Mouse (Mus musculus) brain, embryonic 14.5 days (tissue): ENCODE measurements around the gene Slc11a1.

Experiments
- CTCF ChIP-seq: fragments of 200-500 bp; IDR thresholded peaks from 2 replicates; pipeline ENCODE4 v1.5.1; 2012; ENCODE audit warnings: inconsistent platforms, mild to moderate bottlenecking, moderate library complexity, borderline replicate concordance; ENCODE audit not compliant: insufficient read depth, insufficient read length; ENCODE audit errors: extremely low read depth
- POLR2A ChIP-seq: fragments of 200-500 bp; IDR thresholded peaks from 2 replicates; pipeline ENCODE4 v1.6.1; 2012; ENCODE audit warnings: mild to moderate bottlenecking, inconsistent platforms, borderline replicate concordance; ENCODE audit not compliant: poor library complexity, insufficient read depth, insufficient read length, severe bottlenecking; ENCODE audit errors: extremely low read depth

GRCm38 (mm10) chr1:74389831-74390286, 14.9 kb downstream of the Slc11a1 start:
- TF ChIP-seq CTCF (no peak), POLR2A (no peak)
